Mouse (Mus musculus): Measurements from ENCODE around the gene Zfp276.

DNA sequence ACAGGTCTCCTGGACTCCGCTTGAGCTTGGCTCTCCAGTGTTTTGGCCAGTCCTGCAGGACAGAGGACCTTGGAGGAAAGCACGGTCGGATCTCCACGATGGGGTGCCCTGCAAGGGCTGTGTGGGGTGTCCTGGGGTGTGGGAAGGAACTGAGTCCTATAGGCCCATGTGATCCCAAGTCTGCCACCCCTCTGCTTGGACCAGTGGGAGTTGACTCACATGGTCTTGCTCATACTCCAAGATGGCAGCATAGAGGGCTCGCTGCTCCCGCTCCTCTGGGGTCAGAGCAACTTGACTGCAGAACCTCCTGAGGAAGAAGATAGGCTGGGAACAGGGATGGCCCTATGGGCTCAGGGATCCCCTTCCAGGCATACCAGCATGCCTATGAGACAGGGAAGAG lies 6.2 kb upstream of the Zfp276 start:
- TF ChIP-seq GATA1 (IDR thresholded peaks at IDR 0.05; ENCODE audit: low read length) (no peak), TAL1 (IDR thresholded peaks at IDR 0.05; ENCODE audit: low read length) (no peak)

All from erythroblast, embryonic 14.5 days (primary cell).